Mouse (Mus musculus): Measurements from ENCODE around the gene Slc30a9. TPM values are rescaled to one million over a fixed set of nuclear protein-coding genes. Genes with fewer than 3 reads are reported as not detected.

The Slc30a9 gene
- total RNA-seq, 2 experiments from 2014 or later = 173 to 192 TPM

GRCm38 (mm10) chr5:67321656-67322268 lies 15.0 kb downstream of the Slc30a9 start:
- DNase-seq = no peak

GRCm38 (mm10) chr5:67324032-67324431 lies 17.3 kb downstream of the Slc30a9 start:
- DNase-seq = no peak

DNA sequence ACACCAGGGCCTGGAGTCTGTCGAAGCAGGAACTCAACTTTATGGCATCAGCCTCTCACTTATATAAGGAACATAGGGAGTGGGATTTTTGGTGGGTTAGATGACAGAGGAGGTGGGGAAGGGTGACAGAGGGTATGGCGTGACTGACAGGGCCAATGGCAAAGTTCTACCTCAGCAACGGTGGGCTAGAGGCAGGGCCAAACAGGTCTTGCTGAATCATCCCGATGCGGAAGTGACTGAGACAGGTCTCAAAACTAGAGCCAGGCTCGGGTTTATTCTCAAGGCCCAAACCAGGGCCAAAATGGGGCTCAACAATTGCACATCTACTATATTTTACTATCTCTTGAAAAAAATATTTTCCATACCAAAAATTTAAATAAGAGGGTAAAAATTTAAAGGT lies 34.1 kb downstream of the Slc30a9 start:
- DNase-seq = no peak

GRCm38 (mm10) chr5:67347060-67347459 lies 40.3 kb downstream of the Slc30a9 start:
- no peak for DNase-seq

GRCm38 (mm10) chr5:67348949-67349348 lies 42.2 kb downstream of the Slc30a9 start:
- DNase-seq = peak; percentile 42 to 62

GRCm38 (mm10) chr5:67362316-67362715 lies 55.6 kb downstream of the Slc30a9 start:
- no peak for DNase-seq

DNA sequence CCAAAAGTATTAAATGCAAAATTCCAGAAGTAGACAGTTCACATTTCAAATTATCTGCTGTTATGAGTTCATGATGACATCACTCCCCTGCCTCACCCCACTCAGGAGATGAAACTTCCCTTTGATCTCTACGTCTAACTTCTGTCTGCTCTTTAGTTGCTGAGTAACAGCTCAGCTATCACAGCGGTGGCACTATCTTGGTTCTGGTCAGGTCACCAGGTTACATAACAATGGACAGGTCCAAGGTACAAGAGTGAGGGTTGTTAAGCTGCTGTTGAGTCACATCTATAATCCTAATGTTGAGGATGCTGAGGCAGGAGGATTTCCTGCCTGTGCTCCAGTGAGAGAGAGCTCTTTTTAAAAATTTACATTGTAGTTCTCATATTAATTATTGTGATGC lies 56.2 kb downstream of the Slc30a9 start:
- no peak for DNase-seq

- no peak for DNase-seq
Measured at GRCm38 (mm10) chr5:67377044-67377621, 70.4 kb downstream of the Slc30a9 start.

DNA sequence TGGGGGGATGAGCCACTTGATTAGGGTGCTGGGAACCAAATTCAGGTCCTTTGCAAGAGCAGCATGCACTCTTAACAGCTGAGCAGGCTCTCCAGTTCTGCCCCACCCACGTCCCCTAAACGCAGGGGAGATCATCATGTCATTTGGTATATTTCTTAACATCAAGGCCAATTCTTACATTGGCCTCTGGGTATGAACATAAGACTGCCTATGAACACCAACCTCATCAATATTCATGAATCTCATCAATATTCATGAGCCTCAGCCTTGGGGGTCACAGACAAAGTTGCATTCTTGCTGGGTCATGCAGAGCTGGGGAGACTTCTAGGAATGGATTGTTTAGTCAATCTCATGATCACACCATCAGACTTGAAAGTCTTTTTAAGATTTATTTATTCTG lies 74.9 kb downstream of the Slc30a9 start:
- DNase-seq = no peak

- no peak for DNase-seq
Measured at GRCm38 (mm10) chr5:67382556-67382955, 75.8 kb downstream of the Slc30a9 start.

DNA sequence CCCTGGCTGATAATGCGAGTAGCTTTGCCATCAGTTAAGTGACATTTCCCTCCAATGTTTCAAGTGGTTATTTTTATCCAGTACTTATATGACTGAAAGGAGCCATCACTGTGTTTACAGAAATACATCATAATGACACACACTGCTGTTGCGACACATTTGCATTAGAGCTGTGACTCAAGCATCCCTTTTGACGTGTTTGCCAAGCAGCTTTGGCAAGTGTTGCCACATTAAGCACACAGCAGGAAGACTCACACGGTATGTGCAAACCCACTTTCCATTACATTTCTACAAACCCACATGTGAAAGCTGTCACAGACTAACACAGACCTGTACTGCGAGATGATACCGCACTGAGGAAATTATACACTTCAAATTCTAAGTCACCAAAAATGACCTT lies 87.2 kb downstream of the Slc30a9 start:
- DNase-seq = no peak

- no peak for DNase-seq
Measured at GRCm38 (mm10) chr5:67395211-67395851, 88.6 kb downstream of the Slc30a9 start.

GRCm38 (mm10) chr5:67397186-67397585 lies 90.4 kb downstream of the Slc30a9 start:
- no peak for DNase-seq

DNA sequence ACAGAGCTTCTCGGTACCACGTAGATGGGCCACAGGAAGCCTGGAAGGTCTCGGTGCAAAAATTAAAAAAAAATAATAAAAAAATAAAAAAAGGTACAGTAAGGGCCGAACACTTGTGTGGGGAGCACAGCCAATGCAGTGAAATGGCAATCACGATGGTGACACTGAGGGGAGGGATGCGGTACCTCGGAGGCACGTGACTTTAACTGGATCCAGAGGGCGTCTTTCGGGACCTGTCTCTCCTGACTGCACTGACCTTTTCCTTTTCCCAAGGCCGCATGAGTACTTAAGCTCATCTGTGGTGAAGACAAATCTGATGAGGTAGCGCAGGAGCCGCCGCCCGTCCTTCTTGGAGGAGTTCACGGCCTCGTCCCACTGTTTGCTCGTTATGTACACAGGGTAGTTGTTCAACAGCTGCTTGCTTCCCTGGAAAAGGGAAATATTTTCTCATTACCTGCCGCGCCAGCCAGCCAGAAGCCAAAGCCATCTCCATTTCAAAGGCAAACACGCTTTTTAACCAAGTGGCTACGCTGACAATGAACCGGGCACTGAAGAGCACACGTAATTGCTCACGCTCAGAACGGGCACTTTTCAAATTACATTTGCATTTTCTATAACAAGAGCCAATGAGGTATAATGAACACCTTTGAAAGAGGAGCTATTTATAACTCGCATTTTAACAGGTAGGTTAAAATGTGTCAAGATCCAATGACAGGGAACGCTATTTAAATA lies 93.3 kb downstream of the Slc30a9 start:
- DNase-seq = no peak

GRCm38 (mm10) chr5:67400608-67401480 lies 94.1 kb downstream of the Slc30a9 start:
- no peak for DNase-seq

GRCm38 (mm10) chr5:67401612-67402011 lies 94.9 kb downstream of the Slc30a9 start:
- DNase-seq = no peak

DNA sequence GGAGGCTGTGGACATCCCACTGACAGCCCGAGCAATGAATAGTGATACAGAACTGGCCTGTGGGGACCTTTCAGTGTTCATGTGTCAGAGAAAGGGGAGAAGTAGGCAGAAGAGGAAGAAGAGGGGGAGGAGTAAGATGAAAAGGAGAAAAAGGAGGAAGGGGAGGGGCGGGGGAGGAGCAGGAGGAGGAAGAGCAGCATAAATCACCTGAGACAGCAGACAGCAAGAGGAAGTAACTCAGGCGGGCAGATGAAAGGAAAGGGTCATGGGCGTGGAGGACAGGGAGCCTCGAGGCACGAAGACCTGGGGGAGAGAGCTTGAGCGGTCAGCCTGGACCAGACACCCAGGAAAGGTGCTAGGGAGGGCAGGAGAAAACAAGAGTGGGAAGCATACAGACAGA lies 97.6 kb downstream of the Slc30a9 start:
- no peak for DNase-seq

GRCm38 (mm10) chr5:67404919-67405318 lies 98.2 kb downstream of the Slc30a9 start:
- DNase-seq = no peak

Data from layer of hippocampus, postnatal 36 days (tissue).